Mouse (Mus musculus) testis, adult 2 months (tissue): ENCODE measurements around the gene Itih2. TPM values are rescaled to one million over a fixed set of nuclear protein-coding genes. Genes with fewer than 3 reads are reported as not detected.

Experiments
- H3K27ac ChIP-seq: fragments of 200-500 bp; 2 replicates; pipeline ENCODE4 v1.5.1; 2012; ENCODE audit warnings: low read depth, low read length; ENCODE audit not compliant: control insufficient read depth, insufficient read depth
- H3K27me3 ChIP-seq: fragments of 200-500 bp; 2 replicates; pipeline ENCODE4 v1.6.1; 2012; ENCODE audit warnings: mild to moderate bottlenecking, low read length, moderate library complexity; ENCODE audit not compliant: control insufficient read depth, insufficient read depth
- H3K36me3 ChIP-seq: fragments of 200-500 bp; 2 replicates; pipeline ENCODE4 v1.6.1; 2012; ENCODE audit warnings: mild to moderate bottlenecking, low read length; ENCODE audit not compliant: control insufficient read depth, insufficient read depth
- H3K4me1 ChIP-seq: fragments of 200-500 bp; 2 replicates; pipeline ENCODE4 v1.6.1; 2012; ENCODE audit warnings: low read length; ENCODE audit not compliant: control insufficient read depth, insufficient read depth
- H3K4me3 ChIP-seq: fragments of 200-500 bp; 2 replicates; pipeline ENCODE4 v1.5.1; 2012; ENCODE audit warnings: low read depth, mild to moderate bottlenecking, low read length, moderate library complexity, mixed read lengths; ENCODE audit not compliant: control insufficient read depth
- CTCF ChIP-seq: fragments of 200-500 bp; IDR thresholded peaks from 2 replicates; pipeline ENCODE4 v1.5.1; 2012; ENCODE audit warnings: low read depth, mild to moderate bottlenecking, inconsistent platforms, low read length, moderate library complexity; ENCODE audit not compliant: control insufficient read depth, insufficient read depth, insufficient replicate concordance
- POLR2A ChIP-seq: fragments of 200-500 bp; IDR thresholded peaks from 2 replicates; pipeline ENCODE4 v1.6.1; 2012; ENCODE audit warnings: low read depth, mild to moderate bottlenecking, inconsistent platforms, low read length, moderate library complexity; ENCODE audit not compliant: control insufficient read depth
- polyA plus RNA-seq: library from polyadenylated mRNA; depleted of rRNA; stranded (reverse); fragments of >200 nt; gene quantifications from 2 replicates; pipeline ENCODE4 v1.2.3, GENCODE M21; 2012

The Itih2 gene
- polyA plus RNA-seq, 1 experiment = 6.1 TPM

GRCm38 (mm10) chr2:10118751-10119150 is 12.4 kb downstream of the Itih2 start:
- Histone ChIP-seq H3K4me1 (no peaks in the 10 kb centered on the region), H3K4me3 (no peak overlapping the region), H3K36me3 (no peaks in the 10 kb centered on the region), H3K27me3 (no peaks in the 10 kb centered on the region), H3K27ac (no peak overlapping the region)
- TF ChIP-seq CTCF (no peak), POLR2A (no peak)

- H3K4me1 ChIP-seq = no peaks in the 10 kb centered on the region; the same call in 1 of the 2 replicates
- TF ChIP-seq CTCF (no peak), POLR2A (no peak)
- H3K4me3 ChIP-seq = no peak overlapping the region
- H3K36me3 ChIP-seq = no peaks in the 10 kb centered on the region
- H3K27ac ChIP-seq = no peak overlapping the region
- H3K27me3 ChIP-seq = no peaks in the 10 kb centered on the region
Measured at GRCm38 (mm10) chr2:10108535-10109189, 22.5 kb downstream of the Itih2 start.

DNA sequence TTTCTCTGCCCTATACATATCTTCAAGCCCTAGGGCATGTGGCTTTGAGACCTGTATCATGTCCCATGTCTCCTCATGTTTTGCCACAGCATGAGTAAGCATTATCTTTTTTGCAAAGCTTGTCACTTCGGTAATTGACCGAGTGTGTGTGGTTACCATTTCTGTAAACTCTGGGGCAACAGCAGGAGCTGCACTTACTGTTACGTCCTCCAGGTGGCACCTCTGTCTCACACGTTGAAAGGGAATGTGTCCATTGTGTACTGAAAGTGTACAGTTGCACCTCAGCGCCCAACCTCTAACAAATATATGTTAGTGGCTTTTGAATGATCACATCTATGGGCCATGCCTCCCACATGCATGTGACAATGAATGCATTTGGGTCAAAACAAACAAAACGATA is 30.0 kb downstream of the Itih2 start:
- no peaks in the 10 kb centered on the region for H3K36me3 ChIP-seq
- no peak overlapping the region for H3K4me3 ChIP-seq
- no peak overlapping the region for H3K27ac ChIP-seq
- H3K4me1 ChIP-seq = no peaks in the 10 kb centered on the region
- H3K27me3 ChIP-seq = no peaks in the 10 kb centered on the region
- TF ChIP-seq CTCF = peak; percentile 60; the same call in 1 of the 2 replicates
- no peak for TF ChIP-seq POLR2A

- Histone ChIP-seq H3K27ac (no peak overlapping the region), H3K27me3 (no peaks in the 10 kb centered on the region), H3K36me3 (no peaks in the 10 kb centered on the region), H3K4me3 (no peak overlapping the region), H3K4me1 (no peaks in the 10 kb centered on the region)
- no peak for TF ChIP-seq POLR2A
- TF ChIP-seq CTCF = no peak
Measured at GRCm38 (mm10) chr2:10100471-10100870, 30.7 kb downstream of the Itih2 start.

DNA sequence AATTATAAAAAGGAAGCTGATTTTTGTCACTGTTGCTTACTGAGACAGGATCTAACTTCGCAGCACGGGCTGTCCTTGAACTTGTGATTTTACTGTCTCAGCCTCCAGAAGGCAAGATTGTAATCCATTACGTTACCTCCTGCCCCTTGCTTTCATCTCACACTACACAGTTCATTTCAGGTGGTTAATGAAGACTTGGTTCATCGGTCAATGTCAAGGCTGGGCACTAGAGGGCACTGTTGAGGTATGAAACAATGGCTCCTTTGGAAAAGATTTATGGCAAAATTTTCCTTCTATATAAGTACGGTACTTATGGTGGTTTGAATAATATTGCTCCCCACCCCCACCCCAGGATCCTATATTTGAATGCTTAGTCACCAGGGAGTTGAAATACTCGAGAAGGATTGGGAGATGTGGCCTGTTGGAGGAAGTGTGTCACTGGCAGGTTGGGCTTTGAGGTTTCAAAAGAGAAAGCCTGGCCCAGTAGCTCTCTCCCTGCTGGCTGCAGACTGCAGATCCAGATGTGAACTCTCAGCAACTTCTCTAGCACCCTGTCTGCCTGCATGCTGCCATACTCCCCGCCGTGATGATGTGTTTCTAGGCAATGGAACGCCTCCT is 32.5 kb downstream of the Itih2 start:
- Histone ChIP-seq H3K27me3 (no peaks in the 10 kb centered on the region), H3K4me3 (no peak overlapping the region), H3K27ac (no peak overlapping the region), H3K4me1 (no peaks in the 10 kb centered on the region), H3K36me3 (no peaks in the 10 kb centered on the region)
- TF ChIP-seq POLR2A (no peak), CTCF (no peak; the same call in 1 of the 2 replicates)

GRCm38 (mm10) chr2:10094327-10095100 is 36.7 kb downstream of the Itih2 start:
- Histone ChIP-seq H3K4me3 (no peak overlapping the region), H3K27me3 (no peaks in the 10 kb centered on the region), H3K4me1 (no peaks in the 10 kb centered on the region), H3K27ac (no peak overlapping the region), H3K36me3 (peaks cover 3% of the 10 kb centered on the region; the same call in 1 of the 2 replicates)
- no peak for TF ChIP-seq POLR2A
- TF ChIP-seq CTCF = no peak

- no peak for TF ChIP-seq CTCF
- TF ChIP-seq POLR2A = no peak
- no peaks in the 10 kb centered on the region for H3K4me1 ChIP-seq
- no peak overlapping the region for H3K4me3 ChIP-seq
- H3K27me3 ChIP-seq = no peaks in the 10 kb centered on the region
- H3K36me3 ChIP-seq = peaks cover 3% of the 10 kb centered on the region
- H3K27ac ChIP-seq = no peak overlapping the region
Measured at GRCm38 (mm10) chr2:10087256-10087850, 43.8 kb downstream of the Itih2 start.
